Mouse (Mus musculus): ENCODE measurements around the gene Gfpt1.
A peak's percentile ranks its signal among the peaks of the same experiment; 100 is the strongest.
"Not testable (repeated sequence)": the region's sequence is repeated elsewhere in the genome, so short reads cannot be mapped to it uniquely, and the experiment has no call there.

The Gfpt1 gene

DNA sequence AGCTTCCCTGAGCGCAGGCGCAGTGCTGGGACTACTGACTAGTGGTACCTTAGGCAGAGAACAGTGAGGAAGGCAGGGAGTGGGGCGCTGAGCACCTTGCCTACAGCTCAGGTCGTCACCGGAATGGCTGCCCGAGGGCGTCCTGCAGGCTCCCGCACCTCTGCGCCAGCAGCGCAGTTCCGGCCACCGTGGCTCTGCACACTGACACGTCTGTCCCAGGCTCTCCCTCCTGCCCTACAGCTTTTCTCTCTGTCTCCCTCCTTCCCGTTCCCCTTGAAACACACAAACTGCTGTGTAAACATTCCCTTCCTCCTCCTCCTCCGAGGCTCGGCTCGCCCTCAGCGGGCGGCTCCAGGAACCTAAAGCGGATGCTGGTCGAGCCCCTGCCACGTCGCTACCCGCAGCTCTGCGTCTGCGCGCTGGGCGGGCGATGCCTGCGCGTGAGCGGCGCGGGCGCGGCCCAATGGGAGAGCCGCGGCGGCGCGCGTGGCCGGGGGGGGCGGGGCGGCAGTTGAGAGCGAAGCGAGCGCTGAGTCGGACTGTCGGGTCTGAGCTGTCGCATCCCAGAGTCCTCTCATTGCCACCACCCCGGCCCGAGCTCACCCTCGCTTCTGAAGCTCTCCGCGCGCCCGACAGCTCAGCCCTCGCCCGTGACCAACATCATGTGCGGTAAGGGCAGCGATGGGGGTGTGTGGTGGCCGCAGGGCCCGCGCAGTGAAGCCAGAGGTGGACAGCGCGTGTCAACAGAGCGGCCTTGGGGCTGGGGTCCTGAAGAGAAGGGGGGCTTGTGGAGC, at the start of gene Gfpt1:
Gfpt1 (plus strand) TSS at position 510 of the 794 bp plus-strand sequence.
- DNase-seq (ENCODE audit: low read depth, low spot score): peak; percentile 91

DNA sequence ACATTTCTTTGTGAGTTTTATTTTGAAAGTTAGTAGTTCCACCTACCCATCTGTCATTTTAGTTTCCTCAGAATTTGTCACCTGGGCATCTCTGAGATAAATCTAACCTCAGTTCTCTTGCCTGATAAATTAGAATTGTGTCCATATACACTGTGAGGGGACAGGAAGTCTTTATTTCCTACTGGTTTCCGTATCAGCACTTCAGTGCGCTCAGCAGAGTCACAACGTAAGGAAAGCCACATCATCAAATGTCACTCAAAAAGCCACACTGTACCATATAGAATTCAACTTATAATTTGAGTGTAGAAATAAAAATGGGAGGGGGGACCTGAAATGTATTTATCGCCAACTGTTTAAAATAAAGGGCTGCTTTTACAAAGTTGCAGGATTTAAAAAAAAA, 48.4 kb upstream of the Gfpt1 start:
- no peak for DNase-seq (ENCODE audit: low read depth, low spot score)

DNA sequence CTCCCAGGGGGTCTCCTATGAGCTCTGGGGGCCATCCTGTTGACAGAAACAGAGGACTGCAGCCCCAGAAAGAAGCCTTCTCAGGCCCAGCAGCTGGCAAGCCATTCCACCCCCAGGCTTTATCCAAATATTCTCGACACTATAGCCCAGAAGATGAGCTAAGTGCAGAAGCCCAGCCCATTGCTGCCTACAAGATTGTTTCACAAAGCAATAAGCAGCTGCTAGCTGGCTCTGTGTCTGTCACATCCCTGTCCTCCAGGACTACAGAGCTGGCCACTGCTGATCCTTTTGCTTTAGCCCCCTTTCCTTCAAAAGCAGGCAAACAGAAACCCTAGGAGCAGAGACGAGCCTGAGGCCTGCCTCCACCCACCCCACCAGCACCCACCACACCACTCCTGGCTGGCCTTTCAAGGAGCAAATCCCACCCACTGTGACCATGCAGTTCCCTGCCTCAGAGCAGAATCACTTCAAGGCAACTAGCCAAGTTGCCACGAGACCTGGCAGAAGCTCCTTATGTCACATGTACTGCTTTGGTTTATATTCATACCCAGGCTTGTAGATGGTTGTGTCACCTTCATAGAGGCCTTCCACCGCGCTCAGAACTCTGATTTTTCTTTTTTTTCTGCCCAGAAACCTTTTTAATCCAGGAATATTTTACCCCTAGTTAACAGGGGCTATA, 45.9 kb upstream of the Gfpt1 start:
- DNase-seq (ENCODE audit: low read depth, low spot score): no peak

DNA sequence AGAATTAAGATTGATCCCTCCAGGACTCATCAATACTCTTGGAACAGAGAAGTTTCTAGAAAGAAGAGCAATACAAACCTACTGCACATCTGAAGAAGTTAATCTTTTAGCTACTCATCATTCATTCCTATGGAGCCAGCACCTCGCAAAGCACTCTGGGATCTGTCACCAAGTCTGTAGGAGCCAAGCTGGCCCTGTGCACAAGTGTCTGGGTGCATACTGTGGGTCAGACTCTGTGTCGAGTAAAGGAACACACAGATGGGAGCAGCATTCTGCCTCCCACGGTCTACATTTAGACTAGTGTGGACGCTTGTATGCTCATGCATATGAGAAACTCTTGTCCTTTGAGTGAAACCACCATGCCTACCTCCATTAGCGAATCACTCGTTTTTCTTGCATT, 45.3 kb upstream of the Gfpt1 start:
- no peak for DNase-seq (ENCODE audit: low read depth, low spot score)

DNA sequence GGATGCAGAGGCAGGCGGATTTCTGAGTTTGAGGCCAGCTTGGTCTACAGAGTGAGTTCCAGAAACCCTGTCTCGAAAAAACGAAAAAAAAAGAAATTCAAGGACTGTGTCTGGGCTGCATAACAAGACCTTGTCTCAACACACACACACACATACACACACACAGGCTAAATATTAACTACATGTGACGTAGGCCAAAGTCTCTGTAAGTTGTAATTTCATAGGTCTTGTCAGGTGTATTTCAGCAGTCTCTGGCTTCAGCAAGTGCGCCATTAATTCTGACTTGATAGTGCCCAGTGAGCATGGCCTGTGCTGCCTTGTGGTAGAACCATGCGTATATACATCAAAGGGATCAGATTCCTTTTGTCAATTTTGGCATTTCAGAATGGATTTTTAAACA, 40.7 kb upstream of the Gfpt1 start:
- no peak for DNase-seq (ENCODE audit: low read depth, low spot score)

DNA sequence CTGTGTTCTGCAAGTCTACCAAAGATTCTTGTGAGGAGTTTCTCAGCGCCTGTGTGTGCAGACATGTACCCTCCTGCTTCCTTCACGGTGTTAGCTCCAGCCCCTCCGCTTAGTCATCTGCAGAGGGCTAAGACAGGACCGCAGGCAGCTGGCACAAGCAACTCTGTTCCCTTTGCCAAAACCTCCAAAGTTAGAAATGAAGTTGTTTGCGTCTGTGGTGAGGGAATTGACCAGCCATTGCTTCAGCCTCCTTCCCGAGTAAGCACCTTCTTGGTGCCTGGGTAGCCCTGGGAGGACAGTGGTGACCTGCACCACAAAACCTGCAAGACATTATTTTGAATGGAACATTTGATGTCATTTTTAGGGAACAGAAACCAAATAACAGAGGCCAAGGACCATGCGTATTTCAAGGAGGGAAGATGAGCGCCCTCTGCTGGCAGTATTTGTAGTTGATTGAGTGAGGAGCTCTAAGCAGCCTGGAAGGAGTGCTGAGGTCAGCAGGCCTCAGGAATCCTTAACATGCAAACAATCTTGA, 40.1 kb upstream of the Gfpt1 start:
- DNase-seq (ENCODE audit: low read depth, low spot score): peak; percentile 86

DNA sequence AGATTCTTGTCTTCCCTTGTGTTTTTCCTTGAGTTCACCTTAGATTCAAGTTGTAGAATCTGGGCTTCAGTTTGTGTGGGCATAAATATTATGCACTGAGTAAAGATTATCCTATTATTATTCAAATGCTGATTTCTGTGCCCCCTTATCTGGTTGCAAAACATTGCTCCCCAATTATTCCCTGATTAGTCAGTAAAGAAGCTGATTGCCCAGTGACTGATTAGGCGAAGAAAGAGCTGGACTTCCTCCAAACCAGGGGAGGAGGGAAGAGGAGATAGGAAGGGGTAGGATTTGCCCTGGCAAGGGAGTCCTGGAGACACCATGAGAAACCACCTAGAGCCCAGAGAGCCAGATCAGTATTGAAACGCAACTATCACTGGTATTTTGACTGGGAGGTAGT, 38.5 kb upstream of the Gfpt1 start:
- no peak for DNase-seq (ENCODE audit: low read depth, low spot score)

DNA sequence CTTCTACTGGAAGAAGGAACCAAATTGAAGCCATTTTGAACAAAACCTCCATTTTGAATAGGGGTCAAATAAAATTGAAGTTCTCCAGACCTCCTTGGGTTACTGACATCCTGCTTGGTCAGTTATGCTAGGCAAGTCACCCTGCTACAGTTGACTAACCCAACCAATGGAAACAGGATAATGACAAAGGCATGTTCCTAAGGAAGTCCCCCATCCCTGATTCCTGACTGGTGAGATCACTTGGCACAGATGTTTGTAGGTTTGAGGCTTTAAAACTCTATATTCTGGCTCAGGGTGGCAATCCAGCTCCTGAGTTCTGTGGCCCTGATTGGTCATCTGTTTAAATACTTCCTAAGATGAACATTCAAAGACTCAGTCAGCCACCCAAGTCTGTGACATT, 37.1 kb upstream of the Gfpt1 start:
- no peak for DNase-seq (ENCODE audit: low read depth, low spot score)

DNA sequence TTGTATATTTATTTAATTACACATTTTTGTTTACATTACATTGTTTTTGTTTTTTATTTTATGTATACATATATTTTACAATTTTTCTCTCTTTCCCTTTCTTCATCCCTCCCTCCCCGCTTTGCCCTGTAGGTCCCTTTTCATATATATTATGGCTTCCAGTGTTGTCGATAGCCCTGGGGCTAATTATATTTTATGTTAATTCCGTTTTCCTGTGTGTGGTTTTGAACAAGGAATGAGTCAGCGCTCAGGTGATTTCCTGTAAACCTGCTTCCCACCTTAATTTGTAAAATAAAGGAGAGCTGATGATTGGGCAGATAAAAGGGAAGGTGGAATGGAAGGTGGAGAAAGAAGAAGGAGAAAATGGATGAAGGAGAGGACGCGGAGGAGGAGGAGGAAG, 33.8 kb upstream of the Gfpt1 start, which contains the start of gene Nfu1:
Nfu1 (plus strand) TSS at position 350 of the 400 bp plus-strand sequence.
- DNase-seq (ENCODE audit: low read depth, low spot score): no peak

DNA sequence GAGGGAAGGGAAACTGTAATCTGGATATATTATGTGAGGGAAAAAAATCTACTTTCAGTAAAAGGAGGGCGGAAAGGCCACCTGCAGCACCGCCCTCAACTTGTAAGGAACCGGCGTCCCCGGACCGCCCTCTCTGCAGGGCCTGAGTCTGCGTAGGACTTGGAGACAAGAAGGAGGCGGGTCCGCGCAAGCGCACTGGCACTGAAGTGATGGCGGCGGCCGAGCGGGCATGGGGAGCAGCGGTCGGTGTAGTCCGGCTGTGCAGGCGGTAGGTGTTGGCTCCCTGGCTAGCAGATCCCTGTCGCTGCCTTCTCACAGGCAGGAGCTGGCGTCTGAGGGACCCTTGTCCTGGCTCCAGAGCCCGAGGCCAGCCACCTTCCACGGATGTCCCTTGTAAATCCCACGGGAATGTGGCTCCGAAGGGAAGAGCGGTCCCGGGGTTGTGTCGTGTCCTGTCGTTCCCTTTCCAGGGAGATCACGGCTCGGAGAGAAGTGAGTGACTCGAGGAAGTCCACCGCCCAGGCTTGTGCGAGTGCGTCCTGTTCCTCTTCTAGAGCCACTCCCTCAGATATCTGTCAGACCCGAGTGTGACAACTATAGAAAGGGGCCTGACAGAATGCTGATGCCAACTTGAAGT, 32.8 kb upstream of the Gfpt1 start:
- peak; percentile 94 for DNase-seq (ENCODE audit: low read depth, low spot score)

DNA sequence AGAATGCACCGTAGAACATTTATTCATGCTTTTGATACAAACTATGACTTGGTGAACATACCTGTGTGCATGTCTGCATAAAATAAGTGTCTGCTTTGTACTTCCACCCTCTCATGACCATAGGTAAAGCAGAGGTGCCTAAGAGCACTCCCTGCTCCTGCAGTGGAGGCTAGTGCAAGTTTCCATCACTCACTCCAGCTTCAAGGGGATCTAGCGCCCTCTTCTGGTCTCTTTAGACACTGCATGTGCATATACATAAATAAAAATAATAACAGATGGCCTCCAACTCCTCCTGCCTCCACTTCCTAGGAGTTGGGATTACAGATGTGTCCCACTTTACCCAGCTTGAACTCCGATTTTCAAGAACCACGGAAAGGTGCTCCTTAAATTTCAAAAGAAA, 25.7 kb upstream of the Gfpt1 start:
- no peak for DNase-seq (ENCODE audit: low read depth, low spot score)

DNA sequence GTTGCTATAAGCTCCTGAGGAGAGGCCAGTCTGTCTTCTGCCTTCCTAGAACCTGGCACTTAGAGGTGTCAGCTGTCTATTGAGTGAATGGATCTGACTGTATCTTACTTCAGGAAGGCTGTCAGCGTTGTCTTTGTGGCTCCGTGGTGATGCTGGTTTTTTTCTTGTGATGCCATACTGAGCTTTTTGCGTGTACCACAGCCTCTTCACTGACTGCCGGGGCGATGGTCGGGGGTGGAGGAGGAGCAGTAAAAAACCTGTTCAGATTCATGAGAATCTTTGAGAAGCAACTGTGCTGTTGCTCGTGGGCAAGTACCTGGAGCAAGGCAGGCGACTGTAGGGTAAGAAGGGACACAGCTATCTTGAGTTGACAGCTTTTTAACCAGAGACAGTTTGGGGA, 23.8 kb upstream of the Gfpt1 start:
- DNase-seq (ENCODE audit: low read depth, low spot score): no peak

DNA sequence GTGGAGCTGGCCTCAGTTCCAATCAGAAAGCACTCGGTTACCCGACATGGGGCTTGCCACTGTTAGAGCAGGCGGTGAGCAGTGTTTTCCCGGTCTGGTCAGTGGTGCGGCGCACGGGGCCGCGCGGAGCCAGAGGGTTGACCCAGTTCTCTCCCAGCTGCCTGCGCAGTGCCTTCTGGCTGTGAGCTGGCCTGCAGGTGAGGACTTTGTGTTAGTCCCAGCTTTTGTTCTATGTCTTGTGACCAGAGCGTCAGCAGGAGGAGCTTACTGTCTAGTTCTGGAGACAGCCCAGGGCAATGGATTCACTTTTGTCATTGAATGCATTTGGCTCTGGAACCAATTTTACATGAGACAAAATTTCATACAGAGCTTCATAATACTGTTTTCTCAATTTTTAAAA, 20.9 kb upstream of the Gfpt1 start:
- no peak for DNase-seq (ENCODE audit: low read depth, low spot score)

DNA sequence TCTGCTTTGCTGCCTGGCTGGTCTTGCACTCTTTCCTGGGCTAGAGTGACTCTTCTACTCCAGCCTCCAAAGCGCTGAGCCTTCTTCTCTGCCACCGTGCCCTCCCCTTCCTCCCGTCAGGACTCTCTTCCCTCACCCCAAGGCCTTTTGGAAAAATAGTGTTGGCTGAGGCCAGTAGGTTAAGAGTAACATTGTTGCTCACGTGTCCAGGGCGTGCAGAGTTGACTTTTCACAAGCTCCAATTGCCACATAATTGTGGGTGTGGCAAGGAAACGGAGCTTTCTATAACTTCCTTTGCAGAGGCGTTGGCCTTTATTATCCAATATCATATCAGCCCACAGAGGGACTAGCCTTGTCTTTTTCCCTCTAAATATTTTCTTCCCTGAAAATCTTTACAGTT, 15.7 kb upstream of the Gfpt1 start:
- DNase-seq (ENCODE audit: low read depth, low spot score): no peak

DNA sequence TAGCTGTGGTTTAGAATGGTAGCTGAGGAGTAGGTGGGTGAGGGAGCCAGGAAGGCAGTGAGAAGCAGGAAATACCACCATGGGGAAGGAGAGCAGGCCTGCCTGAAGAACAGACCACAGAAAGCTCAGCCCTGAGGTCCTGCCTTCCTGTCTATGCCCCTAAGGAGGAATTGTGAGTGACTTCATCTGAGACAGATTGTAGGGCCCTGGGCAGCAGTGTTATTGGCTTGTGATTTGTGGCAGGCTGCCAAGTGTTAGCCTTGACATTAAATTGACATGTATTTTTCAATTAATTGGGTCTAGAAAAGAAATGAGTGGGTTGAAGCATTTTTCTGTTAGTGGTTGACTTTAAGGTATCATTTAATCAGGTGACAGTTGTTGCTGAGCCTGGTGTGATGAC, 13.8 kb upstream of the Gfpt1 start:
- no peak for DNase-seq (ENCODE audit: low read depth, low spot score)

DNA sequence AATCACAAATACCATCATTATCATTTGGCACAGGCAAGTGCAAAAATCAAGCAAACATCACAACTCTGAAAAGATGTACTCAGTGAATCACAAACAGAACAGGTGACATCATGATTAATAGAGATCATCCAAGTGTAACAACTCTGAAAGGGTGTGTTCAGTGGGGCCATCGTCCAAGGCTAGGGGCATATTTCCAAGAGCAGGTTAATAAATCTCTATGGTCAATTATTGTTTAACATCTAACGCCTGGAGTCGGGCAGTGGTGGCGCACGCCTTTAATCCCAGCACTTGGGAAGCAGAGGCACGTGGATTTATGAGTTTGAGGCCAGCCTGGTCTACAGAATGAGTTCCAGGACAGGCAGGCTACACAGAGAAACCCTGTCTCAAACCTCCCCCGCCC, 11.3 kb upstream of the Gfpt1 start:
- not testable (repeated sequence) for DNase-seq (ENCODE audit: low read depth, low spot score)

DNA sequence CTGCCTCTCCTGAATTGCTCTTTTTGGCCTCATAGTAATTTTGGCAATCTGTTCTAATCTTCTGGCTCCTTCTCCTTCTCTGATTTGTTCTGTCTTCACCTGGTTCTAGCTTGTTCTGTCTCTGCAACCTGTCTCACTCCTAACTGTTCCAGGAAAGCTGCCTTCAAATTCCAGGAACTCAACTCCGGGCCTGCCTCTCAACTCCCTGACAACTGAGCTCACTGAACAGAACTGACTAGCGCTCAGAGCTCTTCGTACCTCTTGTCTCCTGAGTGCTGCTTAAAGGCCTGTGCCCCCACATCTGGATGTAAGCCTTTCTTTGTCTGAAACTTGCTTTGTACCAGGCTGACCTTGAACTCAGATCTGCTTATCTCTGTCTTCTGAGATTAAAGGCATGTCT, 10.2 kb upstream of the Gfpt1 start:
- DNase-seq (ENCODE audit: low read depth, low spot score): no peak

DNA sequence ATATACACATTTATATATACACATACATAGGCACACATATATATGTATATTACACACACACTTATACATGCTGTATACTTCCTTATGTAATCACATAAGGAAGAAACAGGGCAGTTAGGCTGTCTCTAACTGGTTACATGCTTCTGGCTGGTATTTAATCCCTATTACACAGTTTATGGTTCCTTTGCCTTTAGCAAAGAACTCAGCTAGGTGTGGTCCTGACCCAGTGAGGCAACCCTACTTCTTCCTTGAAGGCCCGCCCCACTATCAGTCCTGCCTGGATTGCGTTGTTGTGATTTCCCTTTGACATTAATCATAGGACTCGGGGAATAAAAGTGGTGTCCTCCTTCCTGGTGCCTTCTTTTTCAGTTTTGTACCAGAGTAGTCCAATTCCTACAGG, 8.3 kb upstream of the Gfpt1 start:
- no peak for DNase-seq (ENCODE audit: low read depth, low spot score)

DNA sequence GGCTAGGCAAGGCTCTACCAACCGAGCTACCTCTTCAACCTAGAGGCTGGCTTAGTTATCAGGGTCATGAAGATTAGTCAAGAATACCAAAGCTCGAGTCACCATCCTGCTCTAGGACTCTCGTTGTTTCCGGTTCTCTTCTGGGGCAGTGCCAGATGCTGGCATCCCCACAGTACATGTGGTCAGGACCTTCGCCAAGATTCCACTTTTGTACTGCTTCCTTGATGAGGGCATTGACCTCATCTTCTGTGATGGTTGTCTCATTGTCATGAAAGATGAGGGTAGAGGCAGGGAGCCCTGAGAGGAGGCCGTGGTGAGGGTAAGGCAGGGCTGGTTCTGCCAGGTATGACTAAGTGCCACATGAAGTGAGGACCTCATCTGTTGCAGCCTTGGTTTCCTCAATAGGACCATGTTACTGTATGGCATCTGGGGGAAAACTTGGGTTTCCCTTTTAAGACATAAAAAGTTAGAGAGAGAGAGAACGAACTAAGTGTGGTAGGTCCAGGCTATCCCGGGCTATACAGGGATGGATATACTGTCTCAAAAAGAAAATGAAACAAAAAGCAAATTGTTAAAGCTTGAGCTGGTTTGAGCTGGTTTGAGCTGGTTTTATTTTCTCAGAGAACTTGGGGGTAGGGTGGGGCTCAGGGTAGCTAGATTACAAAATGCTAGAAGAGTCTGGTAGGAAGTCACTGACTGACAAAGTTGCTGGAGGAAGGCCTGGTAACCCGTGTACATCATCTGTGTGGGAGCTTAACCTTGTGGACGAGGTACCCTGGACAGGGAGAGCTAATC, 4.6 kb upstream of the Gfpt1 start:
- DNase-seq (ENCODE audit: low read depth, low spot score): no peak

DNA sequence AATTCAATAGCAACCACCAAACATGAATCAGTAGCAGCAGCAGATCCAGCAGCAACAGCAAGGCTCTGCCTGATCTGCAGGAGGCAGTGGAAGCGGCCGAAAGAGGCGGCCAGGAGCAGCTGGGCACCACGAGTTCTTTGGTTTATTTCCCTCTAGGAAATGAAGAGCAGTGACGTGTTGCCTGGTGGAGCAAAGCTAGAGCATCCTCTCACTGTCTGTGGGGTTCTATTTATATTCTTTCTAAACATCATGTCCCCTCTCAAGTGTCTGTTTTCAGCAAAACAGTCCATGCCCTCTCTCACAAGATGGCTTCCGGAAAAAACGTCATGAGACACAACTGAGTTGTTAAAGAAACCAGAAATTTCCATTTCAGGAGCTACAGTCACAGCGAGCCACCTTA, 3.5 kb upstream of the Gfpt1 start:
- no peak for DNase-seq (ENCODE audit: low read depth, low spot score)

DNA sequence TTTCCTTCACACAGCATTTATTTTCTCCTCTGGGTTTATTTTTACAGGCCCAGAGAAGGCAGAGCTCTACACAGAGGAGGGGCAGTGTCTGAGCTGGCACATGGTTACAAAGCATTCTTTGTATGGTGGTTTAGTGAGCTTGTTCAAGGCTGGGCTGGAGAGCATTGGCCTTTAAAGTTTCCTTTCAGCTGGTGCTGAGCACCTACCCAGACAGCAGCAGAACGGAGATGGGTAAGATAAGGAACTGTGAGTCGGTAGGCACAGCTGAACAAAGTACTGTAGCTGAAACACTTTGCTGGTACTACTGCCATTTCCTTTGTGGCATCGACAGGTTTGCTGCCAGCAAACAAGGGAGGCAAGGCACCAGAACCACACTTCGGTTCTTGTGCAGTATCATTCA, 1.7 kb upstream of the Gfpt1 start:
- DNase-seq (ENCODE audit: low read depth, low spot score): no peak

DNA sequence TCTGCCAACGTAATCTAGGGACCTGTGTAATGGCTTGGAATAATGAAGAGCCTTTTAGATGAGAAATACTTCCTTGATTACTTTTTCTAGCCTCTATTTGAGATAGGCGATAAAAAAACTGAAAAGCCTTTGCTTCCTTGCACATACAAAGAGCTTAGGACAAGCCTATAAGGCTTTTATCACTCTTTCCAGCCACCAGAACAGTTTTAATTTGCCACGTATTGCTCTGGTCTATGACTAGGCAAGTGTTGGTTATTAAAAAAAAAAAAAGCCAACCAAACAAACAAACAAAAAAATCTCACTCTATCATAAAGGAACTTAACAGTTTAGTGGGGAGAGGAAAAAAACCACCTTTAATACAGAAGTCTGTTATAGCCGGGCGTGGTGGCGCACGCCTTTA, 1.2 kb upstream of the Gfpt1 start:
- DNase-seq (ENCODE audit: low read depth, low spot score): no peak
